Mouse (Mus musculus): ENCODE results near the gene Pcgf6.

Pcgf6 gene

GRCm38 (mm10) chr19:47050271-47051032, at the start of gene Pcgf6:
Gene Pcgf6 (minus strand): TSS chr19:47050906.
- peak; percentile 91 for DNase-seq (ENCODE audit: low read depth)

- DNase-seq (ENCODE audit: low read depth) = peak; percentile 98
Measured at GRCm38 (mm10) chr19:47090550-47091156, 39.9 kb upstream of the Pcgf6 start, which contains the start of the genes Usmg5 and Pdcd11. Gene Usmg5 (minus strand): TSS chr19:47090647. Gene Pdcd11 (plus strand): TSS chr19:47090768.

GRCm38 (mm10) chr19:47089718-47090525, 39.2 kb upstream of the Pcgf6 start:
- DNase-seq (ENCODE audit: low read depth) = peak; percentile 5

- DNase-seq (ENCODE audit: low read depth) = no peak
Measured at GRCm38 (mm10) chr19:47088226-47088625, 37.5 kb upstream of the Pcgf6 start.

GRCm38 (mm10) chr19:47067924-47068611, 17.4 kb upstream of the Pcgf6 start:
- peak; percentile 92 for DNase-seq (ENCODE audit: low read depth)

GRCm38 (mm10) chr19:47067096-47067882, 16.6 kb upstream of the Pcgf6 start, which contains the start of gene Taf5:
Gene Taf5 (plus strand): TSS chr19:47067746.
- DNase-seq (ENCODE audit: low read depth) = peak; percentile 99

- DNase-seq (ENCODE audit: low read depth) = no peak
Measured at GRCm38 (mm10) chr19:47065860-47066259, 15.2 kb upstream of the Pcgf6 start.

GRCm38 (mm10) chr19:47057684-47058083, 7.0 kb upstream of the Pcgf6 start:
- no peak for DNase-seq (ENCODE audit: low read depth)

GRCm38 (mm10) chr19:47053471-47053870, 2.8 kb upstream of the Pcgf6 start:
- DNase-seq (ENCODE audit: low read depth) = no peak

GRCm38 (mm10) chr19:47052927-47053326, 2.2 kb upstream of the Pcgf6 start:
- DNase-seq (ENCODE audit: low read depth) = no peak

GRCm38 (mm10) chr19:47049840-47050239, 866 bp downstream of the Pcgf6 start:
- DNase-seq (ENCODE audit: low read depth) = no peak

GRCm38 (mm10) chr19:47049061-47049460, 1.6 kb downstream of the Pcgf6 start:
- DNase-seq (ENCODE audit: low read depth) = no peak

- no peak for DNase-seq (ENCODE audit: low read depth)
Measured at GRCm38 (mm10) chr19:47047236-47047833, 3.4 kb downstream of the Pcgf6 start.

GRCm38 (mm10) chr19:47046343-47046742, 4.4 kb downstream of the Pcgf6 start:
- peak; percentile 37 for DNase-seq (ENCODE audit: low read depth)

- DNase-seq (ENCODE audit: low read depth) = peak; percentile 65
Measured at GRCm38 (mm10) chr19:47043608-47044007, 7.1 kb downstream of the Pcgf6 start.

GRCm38 (mm10) chr19:47040720-47041473, 9.8 kb downstream of the Pcgf6 start:
- DNase-seq (ENCODE audit: low read depth) = peak; percentile 35

- no peak for DNase-seq (ENCODE audit: low read depth)
Measured at GRCm38 (mm10) chr19:47036596-47036995, 14.1 kb downstream of the Pcgf6 start.

GRCm38 (mm10) chr19:47034916-47035315, 15.8 kb downstream of the Pcgf6 start:
- peak; percentile 22 for DNase-seq (ENCODE audit: low read depth)

GRCm38 (mm10) chr19:47031770-47032169, 18.9 kb downstream of the Pcgf6 start:
- DNase-seq (ENCODE audit: low read depth) = no peak

GRCm38 (mm10) chr19:47029796-47030195, 20.9 kb downstream of the Pcgf6 start:
- DNase-seq (ENCODE audit: low read depth) = no peak
